Mouse (Mus musculus) limb, embryonic 11.5 days (tissue): ENCODE data around the gene Tspan8. TPM values are rescaled to one million over a fixed set of nuclear protein-coding genes. Genes with fewer than 3 reads are reported as not detected.
"Not testable (repeated sequence)": the region's sequence is repeated elsewhere in the genome, so short reads cannot be mapped to it uniquely, and the experiment has no call there.

Experiments used
- ATAC-seq: fragments of 200-750 bp; cut with Nextera tagmentation; 2 replicates; pipeline ENCODE4 v1.8.0; 2017; ENCODE audit warnings: low read depth; ENCODE audit not compliant: insufficient number of reproducible peaks, low FRiP score, low TSS enrichment
- DNase-seq: peaks from one replicate; pipeline ENCODE4 v3.0.0-alpha.2; 2015; ENCODE audit warnings: low spot score
- H3K27ac ChIP-seq: fragments of 300-500 bp; sonication (generic); replicated peaks from 2 replicates; pipeline ENCODE4 v1.5.1; 2014; ENCODE audit warnings: low read depth, mild to moderate bottlenecking, low read length
- H3K27me3 ChIP-seq: fragments of 300-500 bp; sonication (generic); 2 replicates; pipeline ENCODE4 v1.6.1; 2014; ENCODE audit warnings: mild to moderate bottlenecking, low read length, mixed read lengths; ENCODE audit not compliant: control insufficient read depth, insufficient read depth
- H3K36me3 ChIP-seq: fragments of 300-500 bp; sonication (generic); 2 replicates; pipeline ENCODE4 v1.6.1; 2014; ENCODE audit warnings: mild to moderate bottlenecking, low read length, moderate library complexity, mixed read lengths; ENCODE audit not compliant: control insufficient read depth, insufficient read depth
- H3K4me1 ChIP-seq: fragments of 300-500 bp; sonication (generic); 2 replicates; pipeline ENCODE4 v1.6.1; 2014; ENCODE audit warnings: low read length, mixed read lengths; ENCODE audit not compliant: control insufficient read depth, insufficient read depth
- H3K4me2 ChIP-seq: fragments of 300-500 bp; sonication (generic); 2 replicates; pipeline ENCODE4 v1.6.1; 2014; ENCODE audit warnings: low read depth, mild to moderate bottlenecking, moderate library complexity; ENCODE audit not compliant: severe bottlenecking
- H3K4me3 ChIP-seq: fragments of 300-500 bp; sonication (generic); 2 replicates; pipeline ENCODE4 v1.5.1; 2014; ENCODE audit warnings: low read depth, low read length
- H3K9ac ChIP-seq: fragments of 300-500 bp; sonication (generic); 2 replicates; pipeline ENCODE4 v1.6.1; 2014; ENCODE audit warnings: mild to moderate bottlenecking, low read length
- H3K9me3 ChIP-seq: fragments of 300-500 bp; sonication (generic); 2 replicates; pipeline ENCODE4 v1.6.1; 2016; ENCODE audit warnings: low read length; ENCODE audit not compliant: control insufficient read depth
- WGBS: fragments of 180-500 bp; shearing (Covaris S2); extraction: QIAGEN DNeasy Blood & Tissue Kit; methylation state at CpG from one replicate; pipeline ENCODE4 v1.1.7; 2014; 5-methylcytosine and 5-hydroxymethylcytosine counted together
- polyA plus RNA-seq: library from polyadenylated mRNA; unstranded; fragments of >200 nt; fragmentation: Nextera tagmentation; extraction: Ambion mirVana; gene quantifications from 2 replicates; pipeline ENCODE4 v1.2.1, GENCODE M21; 2014

The Tspan8 gene
- polyA plus RNA-seq, 1 experiment from 2014 or later: 0.39 TPM

DNA sequence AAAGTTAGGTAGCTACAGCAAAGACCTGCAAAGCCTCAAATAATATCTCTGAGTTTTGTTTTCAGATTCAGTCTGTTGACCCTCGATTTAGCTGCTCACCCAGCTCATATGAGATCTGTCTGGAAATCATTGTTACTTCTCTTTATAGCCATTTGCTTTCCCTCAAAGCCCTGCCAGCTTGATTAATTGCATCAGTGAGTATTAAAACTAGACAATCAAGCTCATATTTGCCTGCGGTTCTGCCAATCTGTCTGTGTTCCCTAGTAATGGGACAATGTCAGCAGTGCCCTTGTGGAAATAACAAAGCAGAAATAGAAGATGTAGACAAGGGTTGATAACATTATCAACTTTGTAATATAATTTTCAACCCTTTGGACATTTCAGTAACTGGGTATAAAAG is 25.8 kb upstream of the Tspan8 start:
- no peak overlapping the region for H3K27ac ChIP-seq
- no peaks in the 10 kb centered on the region for H3K36me3 ChIP-seq
- no peak overlapping the region for H3K4me2 ChIP-seq
- ATAC-seq: no peak
- no peak for DNase-seq
- 74% methylated on average over 2 of the region's 2 CpGs for WGBS
- no peak overlapping the region for H3K4me3 ChIP-seq
- no peaks in the 10 kb centered on the region for H3K4me1 ChIP-seq
- no peak overlapping the region for H3K9ac ChIP-seq
- no peaks in the 10 kb centered on the region for H3K27me3 ChIP-seq
- H3K9me3 ChIP-seq: no peaks in the 10 kb centered on the region

- Histone ChIP-seq H3K4me3 (no peak overlapping the region), H3K4me2 (no peak overlapping the region), H3K4me1 (no peaks in the 10 kb centered on the region), H3K27ac (no peak overlapping the region), H3K36me3 (no peaks in the 10 kb centered on the region), H3K27me3 (no peaks in the 10 kb centered on the region), H3K9me3 (no peaks in the 10 kb centered on the region), H3K9ac (no peak overlapping the region)
- DNase-seq: no peak
- no peak for ATAC-seq
- WGBS: 69% methylated on average over 4 of the region's 4 CpGs
These were observed 20.4 kb upstream of the Tspan8 start for GRCm38 (mm10) chr10:115796072-115796788.

GRCm38 (mm10) chr10:115801464-115801863 is 15.2 kb upstream of the Tspan8 start:
- no peak for ATAC-seq
- Histone ChIP-seq H3K4me2 (no peak overlapping the region), H3K9ac (no peak overlapping the region), H3K27ac (no peak overlapping the region), H3K4me1 (no peaks in the 10 kb centered on the region), H3K9me3 (no peaks in the 10 kb centered on the region), H3K27me3 (no peaks in the 10 kb centered on the region), H3K4me3 (no peak overlapping the region), H3K36me3 (no peaks in the 10 kb centered on the region)
- 78% methylated on average over 3 of the region's 3 CpGs for WGBS
- DNase-seq: no peak

DNA sequence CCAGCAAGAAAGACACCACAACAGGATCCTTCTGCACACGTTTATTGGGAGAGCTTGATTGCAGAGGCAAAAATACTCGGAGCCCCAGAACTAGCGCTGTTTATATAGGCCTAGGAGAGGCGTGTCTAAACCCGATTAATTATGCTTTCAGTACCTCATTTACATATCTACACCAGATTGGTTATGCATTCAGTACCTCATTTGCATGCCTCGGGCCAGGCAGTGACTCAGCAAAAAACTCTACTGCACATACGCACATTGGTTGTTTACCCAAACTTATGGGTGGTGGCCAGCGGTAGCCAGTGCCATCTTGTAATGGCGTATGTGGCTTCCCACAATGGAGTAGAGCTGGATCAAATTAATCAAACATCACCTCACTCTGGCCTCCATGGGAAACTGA is 13.6 kb upstream of the Tspan8 start:
- DNase-seq, H3K27ac ChIP-seq: not testable (repeated sequence)
- WGBS: 95% methylated on average over 9 of the region's 9 CpGs

DNA sequence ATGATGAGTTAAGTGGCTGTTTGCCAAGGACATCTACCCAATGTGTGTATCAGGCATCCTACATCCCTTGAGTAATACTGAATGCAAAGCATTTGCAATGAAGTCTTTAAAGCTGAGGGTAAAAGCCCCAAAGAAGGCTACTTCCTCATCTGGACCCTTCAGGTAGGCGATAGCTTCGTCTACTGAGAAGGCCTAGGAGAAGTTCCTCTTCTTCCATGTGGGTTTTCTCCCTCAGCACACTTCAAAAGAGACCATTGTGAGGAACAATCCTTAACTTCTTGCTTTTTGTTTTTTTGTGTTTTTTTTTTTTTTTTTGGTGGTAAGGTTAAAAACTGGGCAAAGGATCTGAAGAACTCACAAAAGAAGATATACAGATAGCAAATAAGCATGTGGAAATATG is 12.9 kb upstream of the Tspan8 start:
- no peaks in the 10 kb centered on the region for H3K36me3 ChIP-seq
- H3K27ac ChIP-seq: no peak overlapping the region
- H3K27me3 ChIP-seq: no peaks in the 10 kb centered on the region
- no peak overlapping the region for H3K4me2 ChIP-seq
- no peaks in the 10 kb centered on the region for H3K4me1 ChIP-seq
- no peaks in the 10 kb centered on the region for H3K9me3 ChIP-seq
- no peak overlapping the region for H3K9ac ChIP-seq
- no peak overlapping the region for H3K4me3 ChIP-seq
- no peak for DNase-seq
- no peak for ATAC-seq
- 92% methylated on average over 2 of the region's 2 CpGs for WGBS

More for the DNA sequence above, 13.6 kb upstream of the Tspan8 start:
- H3K4me2 ChIP-seq, ATAC-seq, H3K27me3 ChIP-seq, H3K36me3 ChIP-seq, H3K9ac ChIP-seq, H3K4me3 ChIP-seq, H3K4me1 ChIP-seq, H3K9me3 ChIP-seq: not testable (repeated sequence)

DNA sequence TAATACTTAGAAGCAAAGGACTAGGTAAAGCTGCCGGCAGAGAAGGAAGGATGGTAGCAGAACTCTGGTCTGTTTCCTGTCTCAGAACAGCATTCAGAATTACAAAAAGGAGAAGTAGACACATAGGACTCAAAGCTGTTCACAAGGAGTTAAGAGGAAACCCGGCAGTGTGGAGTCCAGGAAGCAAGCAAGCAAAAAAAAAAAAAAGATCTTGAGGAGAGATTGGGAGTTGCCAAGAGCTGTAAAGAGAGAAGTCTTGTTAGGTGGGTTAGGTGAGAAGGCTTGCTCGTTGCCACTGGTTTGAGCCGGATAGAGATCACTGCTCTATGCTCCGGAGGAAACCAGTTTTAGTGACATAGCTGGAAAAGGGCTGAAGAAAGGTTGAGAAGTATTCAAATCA is 10.6 kb upstream of the Tspan8 start:
- no peak for ATAC-seq

GRCm38 (mm10) chr10:115809169-115809568 is 7.5 kb upstream of the Tspan8 start:
- no peak overlapping the region for H3K9ac ChIP-seq
- DNase-seq (no peak), ATAC-seq (no peak)
- no peak overlapping the region for H3K27ac ChIP-seq
- H3K4me1 ChIP-seq: no peaks in the 10 kb centered on the region
- H3K4me3 ChIP-seq: no peak overlapping the region
- H3K36me3 ChIP-seq: no peaks in the 10 kb centered on the region
- H3K9me3 ChIP-seq: no peaks in the 10 kb centered on the region
- no peaks in the 10 kb centered on the region for H3K27me3 ChIP-seq
- H3K4me2 ChIP-seq: no peak overlapping the region
- 78% methylated on average over 7 of the region's 7 CpGs for WGBS

More for the DNA sequence above, 10.6 kb upstream of the Tspan8 start:
- no peak overlapping the region for H3K4me3 ChIP-seq
- DNase-seq: no peak
- no peaks in the 10 kb centered on the region for H3K27me3 ChIP-seq
- no peaks in the 10 kb centered on the region for H3K36me3 ChIP-seq
- no peak overlapping the region for H3K4me2 ChIP-seq
- H3K9ac ChIP-seq: no peak overlapping the region
- 87% methylated on average over 5 of the region's 5 CpGs for WGBS
- no peaks in the 10 kb centered on the region for H3K9me3 ChIP-seq
- H3K27ac ChIP-seq: no peak overlapping the region
- H3K4me1 ChIP-seq: no peaks in the 10 kb centered on the region

- Histone ChIP-seq H3K27ac (no peak overlapping the region; the same call in 1 of the 2 replicates), H3K9ac (no peak overlapping the region), H3K4me1 (no peaks in the 10 kb centered on the region), H3K4me2 (no peak overlapping the region), H3K36me3 (no peaks in the 10 kb centered on the region), H3K9me3 (no peaks in the 10 kb centered on the region), H3K27me3 (no peaks in the 10 kb centered on the region), H3K4me3 (no peak overlapping the region)
- DNase-seq (no peak), ATAC-seq (no peak)
- 48% methylated on average over 5 of the region's 5 CpGs for WGBS
These were observed 5.1 kb upstream of the Tspan8 start for GRCm38 (mm10) chr10:115811519-115811918.

- H3K27me3 ChIP-seq: no peaks in the 10 kb centered on the region
- H3K4me2 ChIP-seq: no peak overlapping the region
- no peaks in the 10 kb centered on the region for H3K4me1 ChIP-seq
- no peak overlapping the region for H3K4me3 ChIP-seq
- ATAC-seq (no peak), DNase-seq (no peak)
- no peaks in the 10 kb centered on the region for H3K9me3 ChIP-seq
- no peak overlapping the region for H3K27ac ChIP-seq
- 87% methylated on average over 11 of the region's 11 CpGs for WGBS
- no peaks in the 10 kb centered on the region for H3K36me3 ChIP-seq
- H3K9ac ChIP-seq: no peak overlapping the region
These were observed 1.8 kb upstream of the Tspan8 start for GRCm38 (mm10) chr10:115814878-115815277.
